Mouse (Mus musculus) midbrain, embryonic 12.5 days (tissue): ENCODE measurements around the gene Sparc. TPM values are rescaled to one million over a fixed set of nuclear protein-coding genes. Genes with fewer than 3 reads are reported as not detected.

ENCODE experiments used
- ATAC-seq: fragments of 200-750 bp; cut with Nextera tagmentation; 2 replicates; pipeline ENCODE4 v1.8.0; 2017; ENCODE audit warnings: low read depth, moderate TSS enrichment, moderate library complexity; ENCODE audit not compliant: low FRiP score
- H3K27ac ChIP-seq: fragments of 300-500 bp; sonication (generic); replicated peaks from 2 replicates; pipeline ENCODE4 v1.5.1; 2016; ENCODE audit warnings: mild to moderate bottlenecking
- H3K27me3 ChIP-seq: fragments of 300-500 bp; sonication (generic); 2 replicates; pipeline ENCODE4 v1.6.1; 2016; ENCODE audit warnings: mild to moderate bottlenecking
- H3K36me3 ChIP-seq: fragments of 300-500 bp; sonication (generic); 2 replicates; pipeline ENCODE4 v1.6.1; 2016
- H3K4me1 ChIP-seq: fragments of 300-500 bp; sonication (generic); 2 replicates; pipeline ENCODE4 v1.6.1; 2016
- H3K4me2 ChIP-seq: fragments of 300-500 bp; sonication (generic); replicated peaks from 2 replicates; pipeline ENCODE4 v1.6.1; 2016; ENCODE audit warnings: mild to moderate bottlenecking, moderate library complexity
- H3K4me3 ChIP-seq: fragments of 300-500 bp; sonication (generic); 2 replicates; pipeline ENCODE4 v1.5.1; 2016; ENCODE audit warnings: mild to moderate bottlenecking
- H3K9ac ChIP-seq: fragments of 300-500 bp; sonication (generic); replicated peaks from 2 replicates; pipeline ENCODE4 v1.6.1; 2016; ENCODE audit warnings: mild to moderate bottlenecking, moderate library complexity
- H3K9me3 ChIP-seq: fragments of 300-500 bp; sonication (generic); 2 replicates; pipeline ENCODE4 v1.6.1; 2016; ENCODE audit warnings: mild to moderate bottlenecking
- WGBS: fragments of 180-500 bp; shearing (Covaris S2); methylation state at CpG from one replicate; pipeline ENCODE4 v1.1.7; 2016; 5-methylcytosine and 5-hydroxymethylcytosine counted together
- polyA plus RNA-seq: library from polyadenylated mRNA; unstranded; fragments of >200 nt; fragmentation: Nextera tagmentation; extraction: Ambion mirVana; gene quantifications from 2 replicates; pipeline ENCODE4 v1.2.1, GENCODE M21; 2016

Sparc gene
- polyA plus RNA-seq, 1 experiment from 2014 or later: 579 TPM

- no peak overlapping the region for H3K27ac ChIP-seq
- no peak for ATAC-seq
These were observed 7.8 kb downstream of the Sparc start for GRCm38 (mm10) chr11:55415036-55415704.

GRCm38 (mm10) chr11:55414314-55414713, 8.7 kb downstream of the Sparc start:
- H3K27ac ChIP-seq: no peak overlapping the region
- H3K4me1 ChIP-seq: peaks cover 28% of the 10 kb centered on the region
- no peaks in the 10 kb centered on the region for H3K9me3 ChIP-seq
- H3K4me2 ChIP-seq: no peak overlapping the region
- no peak overlapping the region for H3K9ac ChIP-seq
- no peak for ATAC-seq
- WGBS: 77% methylated on average over 5 of the region's 5 CpGs
- H3K36me3 ChIP-seq: peaks cover 5% of the 10 kb centered on the region; the same call in 1 of the 2 replicates
- H3K27me3 ChIP-seq: no peaks in the 10 kb centered on the region
- no peak overlapping the region for H3K4me3 ChIP-seq

More at GRCm38 (mm10) chr11:55415036-55415704, 7.8 kb downstream of the Sparc start:
- Histone ChIP-seq H3K9ac (no peak overlapping the region), H3K36me3 (no peaks in the 10 kb centered on the region), H3K4me1 (peaks cover 36% of the 10 kb centered on the region), H3K4me3 (no peak overlapping the region), H3K27me3 (0 out of 2 replicates have a peak, but pooled peaks cover 3% of the 10 kb centered on the region), H3K9me3 (no peaks in the 10 kb centered on the region), H3K4me2 (no peak overlapping the region)
- WGBS: 80% methylated on average over 9 of the region's 9 CpGs

GRCm38 (mm10) chr11:55413416-55413796, 9.6 kb downstream of the Sparc start:
- no peak overlapping the region for H3K9ac ChIP-seq
- H3K4me1 ChIP-seq: peaks cover 19% of the 10 kb centered on the region
- 98% methylated on average over 2 of the region's 2 CpGs for WGBS
- no peaks in the 10 kb centered on the region for H3K9me3 ChIP-seq
- H3K27ac ChIP-seq: no peak overlapping the region
- H3K4me3 ChIP-seq: no peak overlapping the region
- H3K4me2 ChIP-seq: no peak overlapping the region
- peaks cover 6% of the 10 kb centered on the region; the same call in 1 of the 2 replicates for H3K36me3 ChIP-seq
- no peaks in the 10 kb centered on the region for H3K27me3 ChIP-seq
- ATAC-seq: no peak

GRCm38 (mm10) chr11:55412680-55413415, 10.1 kb downstream of the Sparc start:
- Histone ChIP-seq H3K4me3 (no peak overlapping the region), H3K27ac (no peak overlapping the region), H3K4me1 (peaks cover 13% of the 10 kb centered on the region), H3K27me3 (no peaks in the 10 kb centered on the region), H3K36me3 (peaks cover 10% of the 10 kb centered on the region), H3K9me3 (no peaks in the 10 kb centered on the region), H3K9ac (no peak overlapping the region), H3K4me2 (no peak overlapping the region)
- no peak for ATAC-seq
- 94% methylated on average over 10 of the region's 10 CpGs for WGBS

- Histone ChIP-seq H3K36me3 (peaks cover 17% of the 10 kb centered on the region), H3K9me3 (no peaks in the 10 kb centered on the region), H3K9ac (no peak overlapping the region), H3K4me1 (peaks cover 5% of the 10 kb centered on the region), H3K4me3 (no peak overlapping the region), H3K27me3 (no peaks in the 10 kb centered on the region), H3K27ac (no peak overlapping the region), H3K4me2 (no peak overlapping the region)
- WGBS: 83% methylated on average over 7 of the region's 7 CpGs
- no peak for ATAC-seq
These were observed 10.9 kb downstream of the Sparc start for GRCm38 (mm10) chr11:55412034-55412433.

GRCm38 (mm10) chr11:55410502-55410901, 12.5 kb downstream of the Sparc start:
- H3K4me3 ChIP-seq: no peak overlapping the region
- H3K9me3 ChIP-seq: no peaks in the 10 kb centered on the region
- no peak overlapping the region for H3K27ac ChIP-seq
- 69% methylated on average over 3 of the region's 3 CpGs for WGBS
- H3K36me3 ChIP-seq: peaks cover 30% of the 10 kb centered on the region
- H3K27me3 ChIP-seq: no peaks in the 10 kb centered on the region
- no peak for ATAC-seq
- no peaks in the 10 kb centered on the region for H3K4me1 ChIP-seq
- H3K4me2 ChIP-seq: no peak overlapping the region
- no peak overlapping the region for H3K9ac ChIP-seq

- Histone ChIP-seq H3K4me3 (no peak overlapping the region), H3K27me3 (no peaks in the 10 kb centered on the region), H3K4me1 (no peaks in the 10 kb centered on the region), H3K9ac (no peak overlapping the region), H3K4me2 (no peak overlapping the region), H3K9me3 (no peaks in the 10 kb centered on the region), H3K27ac (no peak overlapping the region), H3K36me3 (peaks cover 30% of the 10 kb centered on the region)
- 88% methylated on average over 3 of the region's 3 CpGs for WGBS
- no peak for ATAC-seq
These were observed 13.0 kb downstream of the Sparc start for GRCm38 (mm10) chr11:55410005-55410404.

GRCm38 (mm10) chr11:55407133-55407532, 15.8 kb downstream of the Sparc start:
- Histone ChIP-seq H3K9me3 (no peaks in the 10 kb centered on the region), H3K4me3 (no peak overlapping the region), H3K36me3 (peaks cover 39% of the 10 kb centered on the region), H3K27ac (no peak overlapping the region), H3K9ac (no peak overlapping the region), H3K4me1 (no peaks in the 10 kb centered on the region), H3K27me3 (no peaks in the 10 kb centered on the region), H3K4me2 (no peak overlapping the region)
- no peak for ATAC-seq
- 89% methylated on average over 4 of the region's 4 CpGs for WGBS

- H3K27ac ChIP-seq: no peak overlapping the region
- no peaks in the 10 kb centered on the region for H3K4me1 ChIP-seq
- no peak overlapping the region for H3K4me2 ChIP-seq
- no peaks in the 10 kb centered on the region for H3K27me3 ChIP-seq
- H3K9me3 ChIP-seq: no peaks in the 10 kb centered on the region
- H3K36me3 ChIP-seq: peaks cover 49% of the 10 kb centered on the region
- no peak overlapping the region for H3K9ac ChIP-seq
- 78% methylated on average over 8 of the region's 8 CpGs for WGBS
- ATAC-seq: no peak
- H3K4me3 ChIP-seq: no peak overlapping the region
These were observed 17.1 kb downstream of the Sparc start for GRCm38 (mm10) chr11:55405601-55406469.

- H3K4me1 ChIP-seq: no peaks in the 10 kb centered on the region
- H3K9ac ChIP-seq: no peak overlapping the region
- H3K27me3 ChIP-seq: no peaks in the 10 kb centered on the region
- 92% methylated on average over 9 of the region's 9 CpGs for WGBS
- ATAC-seq: no peak
- H3K27ac ChIP-seq: no peak overlapping the region
- no peak overlapping the region for H3K4me3 ChIP-seq
- peaks cover 49% of the 10 kb centered on the region for H3K36me3 ChIP-seq
- no peaks in the 10 kb centered on the region for H3K9me3 ChIP-seq
- H3K4me2 ChIP-seq: no peak overlapping the region
These were observed 18.1 kb downstream of the Sparc start for GRCm38 (mm10) chr11:55404659-55405457.

GRCm38 (mm10) chr11:55400863-55401262, 22.1 kb downstream of the Sparc start:
- no peak overlapping the region for H3K9ac ChIP-seq
- ATAC-seq: no peak
- H3K4me3 ChIP-seq: no peak overlapping the region
- H3K27ac ChIP-seq: no peak overlapping the region
- no peak overlapping the region for H3K4me2 ChIP-seq
- H3K4me1 ChIP-seq: no peaks in the 10 kb centered on the region
- WGBS: 93% methylated on average over 2 of the region's 2 CpGs
- no peaks in the 10 kb centered on the region for H3K9me3 ChIP-seq
- H3K27me3 ChIP-seq: no peaks in the 10 kb centered on the region
- H3K36me3 ChIP-seq: peaks cover 36% of the 10 kb centered on the region
